Mouse (Mus musculus) spleen, adult 12 weeks (tissue): ENCODE results near the gene Sez6l.

Experiments
- DNase-seq: peaks from one replicate; pipeline ENCODE4 v3.0.0; 2022; ENCODE audit warnings: low spot score

Sez6l gene

DNA sequence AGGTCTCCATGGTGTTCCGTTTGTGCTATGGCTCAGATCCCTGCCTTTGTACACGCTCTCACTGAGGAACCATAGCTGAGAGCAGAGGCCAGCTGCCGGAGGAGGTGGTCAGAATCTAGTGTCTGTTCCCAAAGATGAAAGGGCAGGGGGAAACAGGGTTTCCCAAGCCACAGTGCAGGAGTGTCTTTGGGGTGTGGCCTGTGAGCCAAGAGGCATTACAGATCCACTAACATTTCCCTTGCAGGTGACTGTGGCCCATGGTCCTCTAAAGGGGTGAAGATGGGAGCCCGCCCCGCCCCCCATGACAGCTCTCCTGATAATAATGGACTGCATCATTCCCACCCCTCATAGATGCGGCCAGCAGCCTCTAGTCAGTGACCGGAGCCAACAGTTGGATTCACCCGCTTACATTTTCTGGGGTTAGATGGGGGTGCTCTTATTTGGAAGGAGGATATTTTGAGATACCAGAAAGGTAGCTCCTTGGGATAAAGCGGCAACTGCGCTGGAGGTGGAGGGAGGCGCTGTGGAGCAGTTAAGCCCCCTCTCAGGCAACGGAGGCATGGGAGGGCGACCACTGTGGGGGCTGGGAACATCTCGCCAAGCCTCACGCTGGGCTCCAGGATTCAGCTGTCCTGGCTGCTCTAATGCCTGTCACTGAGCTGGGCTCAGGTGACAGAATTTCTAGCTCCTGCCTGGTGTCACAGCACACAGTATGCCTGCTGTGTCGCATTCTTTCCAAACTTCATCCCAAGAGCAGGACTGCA is 43.5 kb downstream of the Sez6l start:
- DNase-seq: no peak

DNA sequence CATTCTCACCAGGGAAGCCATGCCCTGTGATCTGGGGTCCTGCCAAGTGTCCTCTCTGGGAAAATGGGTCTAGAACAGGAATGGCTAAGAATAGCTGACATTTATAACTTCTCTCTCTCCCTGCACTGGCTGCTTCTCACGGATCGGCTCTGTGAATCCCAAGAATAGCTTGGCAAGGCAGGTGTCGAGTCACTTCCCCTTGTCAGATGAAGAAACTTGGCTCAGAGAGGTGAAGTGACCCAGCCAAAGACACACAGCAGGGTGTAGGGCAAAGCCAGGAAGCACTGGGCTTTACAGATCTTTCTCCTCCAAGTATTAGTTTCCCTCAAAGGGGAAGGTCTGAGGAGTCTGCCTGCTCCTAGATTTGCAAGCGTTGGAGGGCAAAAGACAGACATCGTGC is 44.1 kb downstream of the Sez6l start:
- no peak for DNase-seq

DNA sequence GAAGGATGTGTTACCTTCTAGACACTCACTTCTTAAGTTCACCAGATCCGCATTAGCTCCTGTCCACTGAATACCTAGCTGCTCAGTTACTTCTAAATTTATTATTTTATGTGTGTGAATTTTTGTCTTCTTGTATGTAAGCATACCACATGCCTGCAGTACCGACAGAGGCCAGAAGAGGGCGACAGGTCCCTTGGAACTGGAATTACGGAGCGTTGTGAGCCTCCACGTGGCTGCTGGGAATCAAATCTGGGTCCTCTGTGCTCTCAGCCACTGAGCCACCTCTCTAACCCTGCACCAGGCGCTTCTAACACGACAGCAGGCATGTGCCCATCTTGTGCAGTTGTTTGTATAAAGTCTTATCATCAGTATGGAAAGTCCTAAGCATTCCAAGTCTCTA is 44.8 kb downstream of the Sez6l start:
- DNase-seq: no peak

DNA sequence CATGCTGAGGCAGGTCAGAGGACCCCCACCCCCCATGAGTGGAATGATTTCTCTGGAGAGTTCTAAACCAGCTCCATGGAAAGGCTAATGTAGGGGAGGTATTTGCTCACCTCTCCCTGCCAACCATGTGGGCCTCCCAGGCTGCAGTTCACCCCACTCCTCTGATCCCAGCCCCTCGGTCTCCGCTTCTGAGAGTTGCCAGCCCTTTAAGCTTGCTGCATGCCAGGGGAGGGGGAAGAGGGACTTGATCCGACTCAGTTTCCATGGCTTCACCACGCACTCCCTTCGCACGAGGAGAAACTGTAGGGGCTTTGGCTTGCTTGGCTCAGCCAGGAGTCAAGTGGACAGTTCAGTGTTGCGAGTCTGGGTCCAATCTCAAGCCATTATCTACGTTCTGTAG is 45.9 kb downstream of the Sez6l start:
- no peak for DNase-seq

DNA sequence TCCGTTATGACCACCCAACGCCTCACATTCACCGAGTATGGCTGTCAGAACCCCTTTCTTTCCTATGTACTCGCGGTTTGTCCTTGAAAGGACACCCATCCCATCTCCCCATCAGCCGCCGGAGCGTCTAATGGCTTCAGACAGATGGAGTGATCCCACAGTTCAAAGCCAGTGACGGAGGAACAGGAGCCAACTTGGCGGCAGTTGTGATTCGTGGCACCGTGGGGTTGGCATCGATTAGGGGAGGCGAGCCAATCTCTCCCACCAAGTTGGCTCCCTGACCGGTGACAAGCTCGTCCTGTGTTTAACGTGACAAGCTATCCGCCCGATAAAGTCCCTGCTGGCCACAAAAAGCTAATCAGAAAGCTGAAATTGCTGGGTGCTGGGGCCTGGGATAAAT is 50.0 kb downstream of the Sez6l start:
- no peak for DNase-seq

DNA sequence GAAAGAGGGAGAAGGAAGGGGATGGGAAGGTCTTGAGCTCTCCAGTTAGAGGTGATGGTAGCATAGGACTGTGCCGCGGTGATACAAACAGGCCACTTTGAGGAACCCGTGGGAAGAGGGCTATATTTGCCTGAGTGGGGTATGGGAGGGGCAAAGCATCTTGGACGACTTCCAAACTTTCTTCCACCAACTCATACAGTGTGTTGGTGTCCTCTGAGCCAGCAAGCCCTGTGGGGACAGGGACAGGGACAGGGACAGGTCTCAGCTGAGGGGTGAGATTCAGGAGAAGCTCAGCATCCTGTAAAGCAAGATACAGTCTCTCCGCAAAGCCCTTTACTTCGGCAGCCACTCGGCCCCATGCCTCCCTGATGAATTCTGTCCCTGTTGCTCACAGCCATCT is 50.5 kb downstream of the Sez6l start:
- no peak for DNase-seq

DNA sequence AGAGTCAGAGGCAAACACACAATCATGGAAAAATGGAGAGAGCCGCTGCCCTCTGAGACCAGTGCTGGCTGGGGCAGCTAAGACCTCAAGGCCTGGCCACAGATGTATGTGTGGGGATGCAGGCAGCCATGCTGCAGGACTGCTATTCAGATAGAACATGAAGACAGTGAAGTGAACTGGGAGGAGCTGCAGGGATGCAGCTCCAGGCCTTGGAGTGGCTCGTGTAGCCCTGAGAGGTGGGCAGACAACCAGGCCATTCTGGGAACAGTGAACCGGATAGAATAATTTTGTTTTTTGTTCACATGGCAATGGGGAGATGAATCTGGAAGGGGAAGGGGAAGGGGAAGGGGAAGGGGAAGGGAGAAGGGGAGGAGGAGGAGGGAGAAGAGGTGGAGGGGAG is 51.0 kb downstream of the Sez6l start:
- DNase-seq: no peak

DNA sequence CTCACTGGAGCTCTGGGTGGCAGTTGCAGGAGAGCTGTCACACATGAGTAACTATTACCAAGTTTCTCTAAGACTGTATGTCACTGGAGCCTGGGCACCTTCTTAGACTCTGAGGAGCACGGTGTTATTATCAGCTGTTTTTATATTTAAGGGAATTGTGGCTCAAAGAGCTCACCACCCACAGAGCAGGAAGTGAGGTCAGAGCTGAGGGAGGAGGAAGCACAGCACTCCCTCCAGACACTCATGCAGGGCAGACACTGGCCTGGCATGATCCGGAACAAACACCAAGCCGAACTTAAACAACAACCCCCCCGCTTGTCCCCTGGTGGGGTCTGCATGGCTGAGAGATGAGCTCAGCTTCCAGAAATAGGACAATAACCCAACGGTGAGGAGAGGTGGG is 51.7 kb downstream of the Sez6l start:
- DNase-seq: no peak

DNA sequence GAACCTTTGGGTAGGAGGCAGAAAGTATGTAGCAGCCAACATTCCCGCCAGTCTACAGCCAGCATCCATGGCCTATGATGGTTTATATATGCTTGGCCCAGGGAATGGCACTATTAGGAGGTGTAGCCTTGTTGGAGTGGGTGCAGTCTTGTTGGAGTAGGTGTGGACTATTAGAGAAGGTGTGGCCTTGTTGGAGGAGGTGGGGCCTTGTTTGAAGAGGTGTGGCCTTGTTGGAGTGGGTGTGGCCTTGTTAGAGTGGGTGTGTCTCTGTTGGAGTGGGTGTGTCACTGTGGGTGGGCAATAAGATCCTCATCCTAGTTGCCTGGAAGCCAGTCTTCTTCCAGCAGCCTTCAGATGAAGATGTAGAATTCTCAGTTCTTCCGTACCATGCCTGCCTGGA is 53.2 kb downstream of the Sez6l start:
- DNase-seq: no peak

DNA sequence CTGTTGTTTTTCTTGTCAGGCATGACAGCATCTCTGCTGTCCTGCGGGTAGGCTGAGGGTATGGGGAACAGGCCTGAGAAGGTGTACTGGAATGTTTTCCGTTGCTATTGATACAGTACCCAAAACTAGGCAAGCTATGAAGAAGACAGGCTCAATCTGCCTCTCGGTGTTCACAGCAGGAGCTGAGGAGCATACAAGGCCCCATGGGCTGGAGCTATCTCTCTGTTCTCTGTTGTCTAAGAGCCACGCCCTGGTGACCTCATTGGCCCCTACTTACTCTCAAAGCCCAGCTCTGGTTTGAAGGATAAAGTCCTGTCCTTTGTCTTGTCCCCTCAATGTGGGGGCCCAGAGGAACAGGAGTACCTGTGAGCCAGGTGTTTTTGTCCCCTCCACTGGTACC is 53.7 kb downstream of the Sez6l start:
- DNase-seq: no peak

DNA sequence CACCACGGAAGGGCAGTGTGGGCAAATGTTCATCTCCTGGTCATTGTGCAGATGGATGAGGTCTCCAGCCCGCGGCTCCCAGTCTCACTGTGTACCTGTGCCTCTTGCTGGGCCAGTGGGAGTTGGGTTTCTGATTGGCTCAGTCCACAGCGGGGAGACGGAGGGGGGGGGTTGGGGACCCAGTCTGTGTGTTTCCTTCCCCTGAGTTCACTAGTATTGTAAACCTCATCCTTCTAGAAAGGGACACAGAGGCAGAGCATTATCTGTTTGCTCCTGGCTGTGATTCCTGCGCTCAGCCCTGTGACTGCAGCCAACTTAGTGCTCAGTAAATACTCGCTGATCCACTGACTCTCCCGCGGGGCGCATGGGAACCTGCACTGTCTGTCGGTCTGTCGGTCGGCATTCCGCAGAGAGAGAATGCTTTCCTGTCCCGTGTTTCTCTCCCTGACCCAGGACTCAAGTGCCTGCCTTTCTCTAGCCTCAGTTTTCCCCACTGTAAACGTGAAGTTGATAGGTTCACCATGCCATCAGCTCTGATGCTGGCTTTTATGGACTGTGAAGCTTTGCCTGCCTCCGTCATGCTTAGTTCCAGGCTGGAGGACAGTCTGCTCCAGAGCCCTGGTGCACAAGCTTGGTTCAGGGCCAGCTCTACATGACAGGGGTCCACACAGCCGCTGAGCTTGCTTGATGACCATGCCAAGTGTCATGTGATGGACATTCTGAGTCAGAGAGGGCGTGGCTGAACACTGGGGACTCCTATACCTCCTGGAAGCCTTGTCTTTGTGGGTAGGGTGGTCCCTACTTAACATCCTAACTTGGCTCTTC is 55.1 kb downstream of the Sez6l start:
- no peak for DNase-seq

DNA sequence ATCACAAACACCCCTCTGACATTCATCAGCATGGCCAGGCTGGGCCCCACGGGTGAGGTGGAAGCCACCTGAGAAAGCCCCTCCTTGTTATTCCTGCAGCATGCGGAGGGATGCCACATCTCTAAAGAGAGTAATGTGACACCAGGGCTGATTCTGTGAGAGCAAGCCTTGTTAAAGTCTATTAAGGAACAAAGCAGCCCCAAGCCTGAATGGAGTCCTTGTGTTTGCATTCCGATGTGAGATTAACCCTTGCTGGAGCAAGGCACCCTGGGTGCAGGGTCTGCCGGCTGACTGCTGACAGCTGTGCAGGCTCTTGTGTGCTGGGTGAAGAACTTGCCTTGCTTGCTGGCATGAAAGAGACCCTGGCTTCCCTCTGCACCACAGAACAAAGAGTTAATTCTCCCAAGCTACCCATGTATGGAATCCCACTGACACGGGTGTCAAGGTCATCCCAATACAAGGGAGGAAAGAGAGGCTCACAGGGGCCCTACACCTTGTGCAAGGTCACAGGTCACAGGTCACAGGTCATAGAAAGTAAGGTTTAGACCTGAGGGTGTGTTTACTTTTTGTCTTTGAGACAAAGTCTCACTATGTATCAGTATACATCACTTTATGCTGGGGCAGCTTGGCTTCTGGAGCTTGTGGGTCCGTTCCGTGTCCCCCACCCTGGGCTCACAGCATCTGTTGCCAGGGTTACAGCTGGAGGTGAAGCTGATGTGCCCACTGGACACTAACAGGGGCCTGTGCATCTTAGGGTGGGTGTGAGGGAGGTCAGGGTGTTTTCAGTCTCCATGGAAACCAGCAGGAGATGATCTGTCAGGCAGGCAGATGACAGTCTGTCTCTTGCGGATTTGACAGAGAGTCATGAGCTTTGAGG is 55.9 kb downstream of the Sez6l start:
- no peak for DNase-seq

DNA sequence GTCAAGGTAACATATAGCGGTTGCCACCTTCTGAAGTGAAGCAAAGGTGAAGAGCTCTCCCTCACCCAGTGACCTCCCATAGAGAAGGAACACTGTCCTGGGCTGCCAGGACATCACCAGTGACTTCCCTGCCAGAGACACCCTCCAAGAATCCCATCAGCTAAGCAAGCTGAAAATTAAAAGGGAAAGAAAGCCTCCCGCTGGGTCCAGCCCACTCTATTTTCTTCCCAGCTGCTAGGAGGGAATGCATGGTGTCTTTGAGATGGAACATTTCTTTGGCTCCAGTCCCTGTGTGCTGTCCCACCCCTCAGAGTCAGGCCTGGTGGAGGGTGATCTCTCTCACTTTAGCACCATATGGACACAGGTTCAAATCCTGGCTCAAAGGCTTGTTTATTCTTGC is 58.2 kb downstream of the Sez6l start:
- DNase-seq: no peak

DNA sequence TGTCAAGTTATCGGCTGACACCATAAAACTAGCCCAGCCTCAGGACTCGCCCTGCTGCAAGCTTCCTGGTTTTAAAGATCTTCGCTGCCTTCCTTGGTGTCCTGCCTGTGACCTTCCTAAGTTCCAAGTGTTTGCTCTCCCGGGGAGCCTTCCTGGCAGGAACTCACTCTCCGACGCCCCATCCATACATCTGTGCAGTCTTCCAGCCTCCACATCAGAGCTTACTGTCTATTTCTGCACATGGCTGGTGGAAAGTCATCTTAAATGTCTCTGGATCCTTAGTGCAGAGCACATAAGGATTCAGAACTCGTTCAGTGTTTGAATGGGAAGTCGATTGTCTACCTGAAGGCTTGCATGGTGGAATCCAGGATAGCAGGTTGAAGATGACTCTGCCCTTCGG is 59.5 kb downstream of the Sez6l start:
- no peak for DNase-seq

DNA sequence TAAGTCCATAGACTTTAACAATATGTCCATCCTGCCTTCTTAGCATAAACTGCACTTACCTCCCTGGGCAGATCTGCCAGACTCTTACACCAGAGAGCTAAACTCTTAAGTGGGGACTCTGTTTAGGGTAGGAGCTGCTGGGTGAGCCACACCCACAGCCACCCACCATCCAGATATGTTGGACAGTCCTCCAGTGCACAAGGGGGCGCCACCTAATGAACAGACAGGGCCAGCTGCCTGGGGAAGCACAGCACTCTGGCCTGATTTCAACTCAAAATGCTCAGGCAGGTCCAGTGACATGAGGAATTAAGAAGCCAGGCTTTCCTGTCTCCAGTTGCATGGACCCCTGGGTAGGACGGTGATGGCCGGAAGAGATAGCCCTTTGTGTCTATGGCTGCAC is 60.5 kb downstream of the Sez6l start:
- DNase-seq: no peak

DNA sequence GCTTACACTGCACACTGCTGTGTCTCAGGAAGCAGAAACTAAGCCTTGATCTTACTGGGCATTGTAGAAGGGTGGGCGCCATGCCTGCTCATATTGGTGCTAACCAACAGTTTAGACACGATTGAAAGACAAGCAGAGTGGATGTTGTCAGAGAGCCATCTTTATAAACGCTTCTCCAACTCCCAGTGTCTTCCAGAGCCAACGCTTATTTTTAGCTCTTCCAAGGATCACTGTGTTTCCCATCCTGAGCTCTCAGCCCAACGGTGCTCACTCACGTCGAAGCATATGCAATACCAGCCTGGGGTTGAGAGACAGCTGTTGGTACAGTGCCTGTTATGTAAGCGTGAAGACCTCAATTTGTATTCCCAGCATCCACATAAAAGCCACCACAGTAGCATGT is 66.6 kb downstream of the Sez6l start:
- no peak for DNase-seq

DNA sequence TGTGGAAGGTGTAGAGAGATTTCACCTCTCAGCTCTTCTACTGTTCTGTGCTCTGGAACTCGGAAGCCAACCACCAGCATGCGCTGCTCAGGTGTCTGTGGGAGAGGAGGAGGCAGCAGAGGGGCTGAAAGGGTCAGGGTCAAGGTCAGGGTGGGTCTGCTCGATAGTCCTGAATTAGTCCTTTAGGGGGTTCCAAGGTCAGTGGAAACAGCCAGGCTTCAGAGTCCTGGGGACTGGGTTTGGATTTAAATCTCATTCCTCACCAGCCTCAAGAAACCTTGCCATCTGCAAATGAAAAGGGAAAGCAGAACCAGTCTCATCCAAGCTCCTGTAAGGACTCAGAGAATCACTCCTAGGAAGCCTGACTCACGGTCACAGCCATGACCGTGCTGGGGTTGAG is 67.1 kb downstream of the Sez6l start:
- no peak for DNase-seq

DNA sequence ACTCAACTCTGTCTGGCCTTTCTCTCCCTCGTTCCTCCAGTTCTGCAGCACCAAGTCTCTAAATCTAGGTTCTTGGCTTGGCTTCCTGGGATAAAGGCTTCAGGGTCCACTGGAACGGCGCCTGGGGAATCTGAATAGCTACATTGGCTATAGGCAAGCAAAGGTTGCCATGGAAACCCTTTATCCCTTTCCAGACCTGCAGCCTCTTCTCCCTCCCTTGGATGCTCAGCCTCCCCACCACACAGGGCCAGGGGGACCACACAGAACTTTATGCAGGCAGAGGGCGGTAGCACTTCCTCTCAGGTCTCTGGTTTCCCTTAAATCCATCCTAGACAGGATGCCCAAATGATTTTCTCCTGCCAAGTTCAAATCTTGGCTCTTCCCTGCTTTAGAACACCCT is 71.4 kb downstream of the Sez6l start:
- no peak for DNase-seq

DNA sequence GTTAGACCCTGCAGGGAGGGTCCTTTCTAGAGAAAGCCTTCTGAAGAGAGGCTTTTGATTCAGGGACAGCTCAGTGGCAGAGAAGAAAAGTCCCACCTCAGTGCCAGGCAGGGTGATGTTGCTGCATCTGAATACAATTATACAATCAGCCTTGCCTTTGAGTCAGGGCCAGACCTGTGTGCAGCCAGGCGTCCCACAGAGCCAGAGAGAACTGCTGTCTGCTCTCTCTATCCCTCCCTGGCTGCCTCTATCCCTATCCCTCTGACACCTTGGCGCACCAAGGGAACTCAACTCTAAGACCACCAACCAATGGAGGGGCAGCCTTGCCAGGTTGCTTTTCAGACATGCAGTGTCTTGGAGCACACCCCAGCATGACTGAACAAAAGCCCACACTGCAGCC is 75.6 kb downstream of the Sez6l start:
- DNase-seq: no peak

DNA sequence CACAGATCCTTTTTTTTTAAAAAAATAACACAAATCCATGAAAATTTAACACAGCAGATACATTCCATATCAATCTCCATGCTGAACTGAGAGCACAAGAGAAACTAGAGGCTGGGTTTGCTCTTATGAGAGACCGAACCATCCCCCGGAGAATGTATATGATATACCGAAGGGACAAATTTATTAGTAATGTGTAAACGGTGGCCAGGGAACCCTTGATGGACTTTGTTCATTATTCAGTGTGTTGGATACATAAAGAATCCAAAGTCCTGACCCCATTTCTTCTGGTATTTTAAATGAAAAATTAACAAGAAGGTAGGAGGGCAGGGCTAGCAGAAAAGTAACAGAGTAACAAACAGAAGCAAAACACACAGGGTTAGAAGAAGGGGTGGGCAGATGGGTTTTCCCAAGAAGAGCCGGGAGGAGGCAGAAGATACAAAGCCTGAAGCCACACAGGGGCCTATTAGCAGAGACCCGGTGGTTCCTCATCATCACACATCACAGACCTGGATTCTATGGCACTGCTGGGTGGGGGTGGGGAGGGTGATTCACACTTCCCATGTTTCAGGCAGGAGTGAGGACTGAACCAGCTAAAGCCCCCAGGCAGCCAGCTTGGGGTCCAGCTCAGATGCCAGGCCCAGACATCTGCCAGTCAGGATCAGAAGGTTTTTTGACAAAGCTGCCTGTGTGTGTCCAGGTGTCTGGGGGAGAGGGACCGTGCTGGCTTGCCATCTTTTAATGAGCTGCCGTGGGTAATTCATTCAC is 76.9 kb downstream of the Sez6l start:
- no peak for DNase-seq

DNA sequence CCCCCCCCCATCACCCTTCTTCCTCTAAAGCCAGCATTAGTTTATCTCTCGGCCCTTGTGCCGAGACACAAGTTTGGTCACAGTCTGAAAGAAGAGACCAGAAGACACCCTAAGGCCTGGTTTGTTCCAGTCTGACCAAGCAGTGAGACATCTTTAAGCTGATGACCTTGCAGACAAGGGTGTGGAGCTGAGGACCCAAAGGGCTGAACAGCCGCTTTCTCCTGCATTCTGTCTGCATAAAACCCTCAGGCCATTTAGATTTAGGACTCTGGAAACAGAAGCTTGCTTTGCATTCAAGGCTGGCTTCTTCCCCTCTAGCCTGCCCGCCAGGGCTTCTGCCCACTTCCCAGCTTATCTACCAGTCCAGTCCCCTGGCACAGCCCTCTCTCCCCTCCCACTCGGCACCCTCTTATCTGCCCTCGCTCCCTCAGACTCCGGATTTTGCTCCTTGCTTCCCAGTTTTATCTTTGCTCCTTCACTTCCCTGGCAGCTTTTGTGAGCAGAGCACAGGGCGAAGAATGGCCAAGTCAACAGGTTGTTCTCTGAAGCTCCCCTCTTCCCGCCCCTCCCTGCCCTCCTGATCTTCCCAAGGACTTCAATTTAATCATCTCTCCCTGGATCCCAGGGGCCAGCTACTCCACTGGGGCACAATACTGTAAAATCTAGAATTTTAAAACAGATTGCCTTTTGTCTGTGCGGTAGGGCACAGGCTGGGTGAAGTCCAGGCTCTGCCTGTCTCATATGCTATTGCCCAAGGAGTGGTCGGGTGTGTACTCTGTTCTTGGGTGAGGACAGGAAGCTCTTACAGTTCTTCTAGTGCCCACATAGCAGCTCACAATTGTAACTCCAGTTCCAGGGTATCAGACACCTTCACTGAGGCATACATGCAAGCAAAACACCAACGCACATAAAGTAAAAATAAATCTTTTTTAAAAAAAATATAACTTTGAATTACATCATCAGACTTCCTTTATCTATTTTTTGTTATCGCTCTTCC is 77.8 kb downstream of the Sez6l start:
- DNase-seq: no peak
